Mouse (Mus musculus) kidney, adult 2 months (tissue): ENCODE measurements around the gene Dcdc2a.
A peak's percentile ranks its signal among the peaks of the same experiment; 100 is the strongest.

ENCODE experiments used
- CTCF ChIP-seq: fragments of 200-500 bp; conservative IDR thresholded peaks from 2 replicates; pipeline ENCODE4 v1.5.1; 2011; ENCODE audit warnings: low read depth, mild to moderate bottlenecking, control low read depth, low read length, moderate library complexity, mixed read lengths; ENCODE audit not compliant: insufficient read depth, insufficient read length
- POLR2A ChIP-seq: fragments of 200-500 bp; IDR thresholded peaks from one replicate; pipeline ENCODE4 v1.6.1; 2011; ENCODE audit warnings: low read depth, low read length, control low read depth

DNA sequence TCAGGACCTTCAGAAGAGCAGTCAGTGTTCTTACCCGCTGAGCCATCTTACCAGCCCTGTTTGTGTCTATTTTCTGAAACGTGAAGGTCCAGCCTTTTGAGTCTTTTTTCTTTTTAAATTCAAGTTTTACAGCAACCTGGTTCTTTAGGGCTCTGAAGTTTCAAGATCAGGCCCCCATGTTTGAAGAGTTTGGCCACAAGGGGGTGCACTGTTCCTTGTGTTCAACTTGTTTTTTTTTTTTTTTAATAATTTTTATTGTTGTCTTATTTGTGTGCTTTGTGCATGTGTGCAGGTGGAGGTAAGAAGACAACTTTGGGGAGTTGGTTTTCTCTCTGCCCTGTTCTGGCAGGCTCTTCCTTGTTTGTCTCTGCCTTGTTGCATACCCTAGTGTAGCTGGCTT is 31.1 kb upstream of the Dcdc2a start:
- peak; percentile 18; the same call in 1 of the 2 replicates for TF ChIP-seq CTCF
- TF ChIP-seq POLR2A: no peak
